Mouse (Mus musculus) bone marrow macrophage, adult 2 months (primary cell): ENCODE results near the gene Cpn1.

Source experiments
- CTCF ChIP-seq: IDR thresholded peaks from 2 replicates; pipeline ENCODE4 v1.5.1; 2012; ENCODE audit warnings: low read depth, mild to moderate bottlenecking, low read length, moderate library complexity
- POLR2A ChIP-seq: IDR thresholded peaks from 2 replicates; pipeline ENCODE4 v1.6.1; 2012; ENCODE audit warnings: mild to moderate bottlenecking, low read depth, low read length, borderline replicate concordance

GRCm38 (mm10) chr19:43944566-43944965, 41.8 kb downstream of the Cpn1 start:
- no peak for TF ChIP-seq POLR2A
- no peak for TF ChIP-seq CTCF
